ENCODE assay signal across 8 mouse cellular contexts in genomic region chr10:7870571-7871315, GRCm38 (mm10). TPM values are rescaled to one million over a fixed set of nuclear protein-coding genes. Genes with fewer than 3 reads are reported as not detected.
DNase-seq lines count a peak whose midpoint lies in the region; ATAC-seq and TF ChIP-seq lines count a peak whose summit lies in the region.

No protein-coding gene starts in this region.

- H3K4me2 ChIP-seq in heart, embryonic 11.5 days, result no peak overlapping the region

- no peak overlapping the region for H3K4me3 ChIP-seq in heart, adult 2 months
- no peak overlapping the region for H3K4me3 ChIP-seq in heart, embryonic 11.5 days (ENCODE audit: low read depth, low read length)

- no peaks in the 10 kb centered on the region for H3K9me3 ChIP-seq in heart, embryonic 11.5 days (replicated peaks; ENCODE audit: control insufficient read depth, low read length)

- H3K27ac ChIP-seq in heart, adult 2 months, result no peak overlapping the region
- H3K27ac ChIP-seq in heart, embryonic 11.5 days (ENCODE audit: low read depth, low read length), result no peak overlapping the region

- H3K4me1 ChIP-seq in heart, adult 2 months (ENCODE audit: control insufficient read depth, insufficient read depth, low read length), result no peaks in the 10 kb centered on the region
- no peaks in the 10 kb centered on the region for H3K4me1 ChIP-seq in heart, embryonic 11.5 days (ENCODE audit: control insufficient read depth, insufficient read depth, low read length)

- intact Hi-C loops in heart, adult 2 months (cut with DNase I), result no loop called here

- H3K9ac ChIP-seq in heart, adult 2 months (ENCODE audit: low read depth, low read length), result no peak overlapping the region
- no peak overlapping the region for H3K9ac ChIP-seq in heart, embryonic 11.5 days (ENCODE audit: low read depth, low read length)

- H3K79me2 ChIP-seq in heart, adult 2 months (replicated peaks; ENCODE audit: control insufficient read depth, insufficient read depth, low read length), result no peaks in the 10 kb centered on the region

- peak in 1 of 2 experiments; percentile 34 for DNase-seq in heart, adult 2 months
- DNase-seq in B cell, adult 2 months, result peak; percentile 65 to 70
- peak; percentile 81 for DNase-seq in ZHBTc4 (ENCODE audit: low read depth, low spot score)
- peak; percentile 34 to 35 for DNase-seq in frontal cortex, postnatal 14 days (ENCODE audit: low spot score in 2 of 2)
- DNase-seq in left cerebral cortex, adult 18-20 months (ENCODE audit: low spot score in 2 of 2), result peak; percentile 39 to 48
- peak; percentile 46 for DNase-seq in right cerebral cortex, adult 18-20 months
- no peak for DNase-seq in urinary bladder, postnatal 25 days (ENCODE audit: low spot score)

- 55% methylated on average over 11 of the region's 11 CpGs for WGBS in heart, adult 2 months
- WGBS in heart, embryonic 11.5 days (ENCODE audit: insufficient replicate concordance), result 60% methylated on average over 11 of the region's 11 CpGs

- TF ChIP-seq EP300 in heart, adult 2 months (IDR thresholded peaks at IDR 0.05; ENCODE audit: insufficient read depth, low read depth, low read length), result no peak

- TF ChIP-seq POLR2A in heart, adult 2 months (IDR thresholded peaks at IDR 0.05; ENCODE audit: insufficient read depth, low read depth, low read length), result no peak

- TF ChIP-seq CTCF in heart, adult 2 months (IDR thresholded peaks at IDR 0.05), result peak; percentile 58

- no peak for ATAC-seq in heart, embryonic 11.5 days (replicated peaks; ENCODE audit: insufficient number of reproducible peaks, low FRiP score, low TSS enrichment)

- H3K27me3 ChIP-seq in heart, adult 2 months (ENCODE audit: control insufficient read depth, insufficient read depth, low read length), result 0 out of 2 replicates have a peak, but pooled peaks cover 1% of the 10 kb centered on the region
- H3K27me3 ChIP-seq in heart, embryonic 11.5 days (ENCODE audit: control insufficient read depth, insufficient read depth, low read length), result peaks cover 9% of the 10 kb centered on the region

- no peaks in the 10 kb centered on the region for H3K36me3 ChIP-seq in heart, adult 2 months (ENCODE audit: control insufficient read depth, insufficient read depth, low read length)
- H3K36me3 ChIP-seq in heart, embryonic 11.5 days (ENCODE audit: control insufficient read depth, insufficient read depth, low read length), result no peaks in the 10 kb centered on the region

RNA-seq across cellular contexts. Expression of gene Zc3h12d, which starts 38.5 kb away (rescaled TPM):
- total RNA-seq in heart, adult 2 months (2021), result under 1 TPM; 0.21 to 0.32 TPM
- 0.35 and 0.50 TPM in 2 replicates for polyA plus RNA-seq in heart, adult 2 months (2012; rRNA removed)
- polyA plus RNA-seq in heart, embryonic 11.5 days (2014; fragmentation: Nextera tagmentation; extraction: Ambion mirVana), result 0.07 and 0.18 TPM in 2 replicates
- under 1 TPM in 1 of 2 experiments, not detected in 1; 0.26 TPM for total RNA-seq in left cerebral cortex, adult 18-20 months (2021)
